Mouse (Mus musculus) cerebellum, adult 2 months (tissue): Measurements from ENCODE around the gene P2ry10.

Source experiments
- CTCF ChIP-seq: fragments of 200-500 bp; IDR thresholded peaks from 2 replicates; pipeline ENCODE4 v1.5.1; 2011; ENCODE audit warnings: low read depth, mild to moderate bottlenecking, control low read depth, low read length, moderate library complexity, borderline replicate concordance; ENCODE audit not compliant: insufficient read depth
- POLR2A ChIP-seq: fragments of 200-500 bp; IDR thresholded peaks from 2 replicates; pipeline ENCODE4 v1.6.1; 2011; ENCODE audit warnings: low read length, control low read depth, borderline replicate concordance; ENCODE audit not compliant: insufficient read depth

DNA sequence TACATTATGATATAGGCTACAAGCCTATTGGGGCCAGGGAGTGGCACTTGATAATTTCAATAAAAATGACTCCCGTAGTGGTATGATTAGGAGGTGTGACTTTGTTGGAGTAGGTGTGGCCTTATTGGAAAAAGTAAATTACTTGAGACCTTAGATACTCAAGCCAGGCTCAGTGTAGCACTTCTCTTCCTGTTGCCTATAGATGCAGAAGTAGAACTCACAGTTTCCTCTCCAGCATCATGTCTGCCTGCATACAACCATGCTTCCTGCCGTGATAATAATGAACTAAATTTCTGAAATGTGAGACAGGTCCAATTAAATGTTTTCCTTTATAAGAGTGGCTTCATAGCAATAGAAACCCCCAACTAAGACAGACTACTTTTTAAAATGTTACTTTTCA is 45.9 kb upstream of the P2ry10 start:
- TF ChIP-seq CTCF = no peak
- no peak for TF ChIP-seq POLR2A
